Mouse (Mus musculus): ENCODE measurements around the gene Ptprm. TPM values are rescaled to one million over a fixed set of nuclear protein-coding genes. Genes with fewer than 3 reads are reported as not detected.

The Ptprm gene
- polyA plus RNA-seq, 2 experiments = 15.8 to 21.8 TPM

DNA sequence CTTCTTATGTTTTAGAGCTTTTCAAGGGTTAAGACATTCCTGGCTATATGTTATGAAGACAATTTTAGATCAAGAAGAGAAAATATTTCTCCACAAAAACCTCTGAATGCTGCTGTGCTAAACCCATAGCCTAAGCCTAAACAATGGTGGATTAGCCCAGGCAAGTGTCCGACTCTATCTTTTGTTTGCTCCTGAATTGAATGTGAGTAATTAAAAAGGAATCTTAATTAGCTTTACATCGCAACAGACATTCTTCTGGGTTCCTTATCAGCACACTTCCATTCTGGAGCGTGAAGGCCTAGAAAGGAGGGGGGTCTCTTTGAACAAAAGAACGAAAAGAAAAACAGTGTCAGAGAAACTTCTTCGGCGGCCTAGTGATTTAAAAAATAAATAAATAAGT, 439.6 kb downstream of the Ptprm start:
- no peak for TF ChIP-seq POLR2A (IDR thresholded peaks at IDR 0.05; ENCODE audit: borderline replicate concordance, extremely low read depth, insufficient read depth, insufficient read length)
- Histone ChIP-seq H3K4me1 (ENCODE audit: control insufficient read depth, insufficient read depth, low read length) (0 out of 2 replicates have a peak, but pooled peaks cover 4% of the 10 kb centered on the region), H3K27ac (replicated peaks; ENCODE audit: low read depth, low read length) (no peak overlapping the region), H3K4me3 (replicated peaks; ENCODE audit: low read length) (no peak overlapping the region), H3K9ac (ENCODE audit: low read depth, low read length, severe bottlenecking) (no peak overlapping the region), H3K36me3 (ENCODE audit: control insufficient read depth, insufficient read depth, low read length) (no peaks in the 10 kb centered on the region), H3K9me3 (ENCODE audit: control insufficient read depth, low read length) (no peaks in the 10 kb centered on the region), H3K4me2 (replicated peaks; ENCODE audit: low read depth, low read length, severe bottlenecking) (no peak overlapping the region), H3K27me3 (ENCODE audit: control insufficient read depth, insufficient read depth, low read length) (no peaks in the 10 kb centered on the region)
- 79% methylated on average over 6 of the region's 6 CpGs for WGBS
- DNase-seq (ENCODE audit: low spot score) (no peak), ATAC-seq (ENCODE audit: low FRiP score, low read depth) (no peak)

DNA sequence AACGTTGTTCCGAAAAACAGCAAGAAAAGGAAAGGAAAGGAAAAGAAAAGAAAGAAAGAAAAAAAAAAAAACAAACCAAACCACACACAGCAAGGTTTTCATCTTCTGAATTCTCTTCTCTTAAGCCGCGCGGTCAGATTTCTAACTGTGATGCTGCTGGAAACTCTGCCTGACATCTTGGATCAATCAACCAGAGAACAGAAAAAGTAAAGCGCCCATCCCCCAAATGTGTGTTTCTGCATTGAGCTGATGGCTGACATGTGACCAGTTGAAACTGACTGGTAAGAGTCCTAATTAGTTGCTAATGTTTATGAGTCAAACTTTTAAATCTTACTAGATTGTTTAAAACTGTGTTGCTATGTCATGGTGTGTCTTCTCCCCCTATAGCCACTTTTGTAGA, 441.7 kb downstream of the Ptprm start:
- ATAC-seq (ENCODE audit: low FRiP score, low read depth) = no peak
- WGBS = 33% methylated on average over 6 of the region's 6 CpGs

DNA sequence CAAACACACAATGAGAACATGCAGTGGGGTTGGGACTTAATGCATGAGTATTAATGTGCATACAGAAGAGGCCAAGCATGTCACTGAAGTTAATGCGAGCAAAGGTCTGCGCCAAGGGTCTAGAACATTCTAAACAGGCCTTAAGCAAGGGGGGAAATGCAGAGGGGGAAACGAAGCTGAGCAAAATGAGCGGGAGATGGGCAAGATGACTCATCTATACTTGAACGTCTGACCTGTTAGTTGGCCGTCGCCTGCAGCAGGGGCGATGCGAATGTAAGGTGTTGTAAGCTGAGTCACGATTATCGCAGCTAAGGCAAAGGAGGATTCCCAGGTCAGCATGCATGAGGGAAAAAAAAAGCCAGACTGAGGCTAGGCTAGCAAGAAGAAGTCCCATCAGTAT, 442.1 kb downstream of the Ptprm start:
- ATAC-seq (ENCODE audit: low FRiP score, low read depth) (no peak), DNase-seq (ENCODE audit: low spot score) (no peak)
- Histone ChIP-seq H3K9ac (ENCODE audit: low read depth, low read length, severe bottlenecking) (no peak overlapping the region), H3K27ac (replicated peaks; ENCODE audit: low read depth, low read length) (no peak overlapping the region), H3K4me3 (replicated peaks; ENCODE audit: low read length) (no peak overlapping the region), H3K27me3 (ENCODE audit: control insufficient read depth, insufficient read depth, low read length) (no peaks in the 10 kb centered on the region), H3K9me3 (ENCODE audit: control insufficient read depth, low read length) (no peaks in the 10 kb centered on the region), H3K4me2 (replicated peaks; ENCODE audit: low read depth, low read length, severe bottlenecking) (no peak overlapping the region), H3K4me1 (ENCODE audit: control insufficient read depth, insufficient read depth, low read length) (0 out of 2 replicates have a peak, but pooled peaks cover 4% of the 10 kb centered on the region), H3K36me3 (ENCODE audit: control insufficient read depth, insufficient read depth, low read length) (no peaks in the 10 kb centered on the region)
- 59% methylated on average over 11 of the region's 11 CpGs for WGBS
- TF ChIP-seq POLR2A (IDR thresholded peaks at IDR 0.05; ENCODE audit: borderline replicate concordance, extremely low read depth, insufficient read depth, insufficient read length) = no peak

More for the DNA sequence above, 441.7 kb downstream of the Ptprm start:
- Histone ChIP-seq H3K4me3 (replicated peaks; ENCODE audit: low read length) (no peak overlapping the region), H3K9ac (ENCODE audit: low read depth, low read length, severe bottlenecking) (no peak overlapping the region), H3K27ac (replicated peaks; ENCODE audit: low read depth, low read length) (no peak overlapping the region), H3K9me3 (ENCODE audit: control insufficient read depth, low read length) (no peaks in the 10 kb centered on the region), H3K27me3 (ENCODE audit: control insufficient read depth, insufficient read depth, low read length) (no peaks in the 10 kb centered on the region), H3K36me3 (ENCODE audit: control insufficient read depth, insufficient read depth, low read length) (no peaks in the 10 kb centered on the region), H3K4me2 (replicated peaks; ENCODE audit: low read depth, low read length, severe bottlenecking) (no peak overlapping the region), H3K4me1 (ENCODE audit: control insufficient read depth, insufficient read depth, low read length) (0 out of 2 replicates have a peak, but pooled peaks cover 4% of the 10 kb centered on the region)
- no peak for TF ChIP-seq POLR2A (IDR thresholded peaks at IDR 0.05; ENCODE audit: borderline replicate concordance, extremely low read depth, insufficient read depth, insufficient read length)
- peak; percentile 57 for DNase-seq (ENCODE audit: low spot score)

- Histone ChIP-seq H3K4me1 (ENCODE audit: control insufficient read depth, insufficient read depth, low read length) (0 out of 2 replicates have a peak, but pooled peaks cover 4% of the 10 kb centered on the region), H3K36me3 (ENCODE audit: control insufficient read depth, insufficient read depth, low read length) (no peaks in the 10 kb centered on the region), H3K9ac (ENCODE audit: low read depth, low read length, severe bottlenecking) (no peak overlapping the region), H3K27me3 (ENCODE audit: control insufficient read depth, insufficient read depth, low read length) (no peaks in the 10 kb centered on the region), H3K4me2 (replicated peaks; ENCODE audit: low read depth, low read length, severe bottlenecking) (no peak overlapping the region), H3K27ac (replicated peaks; ENCODE audit: low read depth, low read length) (no peak overlapping the region), H3K4me3 (replicated peaks; ENCODE audit: low read length) (no peak overlapping the region), H3K9me3 (ENCODE audit: control insufficient read depth, low read length) (no peaks in the 10 kb centered on the region)
- ATAC-seq (ENCODE audit: low FRiP score, low read depth) (no peak), DNase-seq (ENCODE audit: low spot score) (no peak)
- TF ChIP-seq POLR2A (IDR thresholded peaks at IDR 0.05; ENCODE audit: borderline replicate concordance, extremely low read depth, insufficient read depth, insufficient read length) = no peak
- 80% methylated on average over 4 of the region's 4 CpGs for WGBS
These were observed 444.4 kb downstream of the Ptprm start for GRCm38 (mm10) chr17:66909901-66910300.

- Histone ChIP-seq H3K4me2 (replicated peaks; ENCODE audit: low read depth, low read length, severe bottlenecking) (no peak overlapping the region), H3K27me3 (ENCODE audit: control insufficient read depth, insufficient read depth, low read length) (no peaks in the 10 kb centered on the region), H3K27ac (replicated peaks; ENCODE audit: low read depth, low read length) (no peak overlapping the region), H3K4me1 (ENCODE audit: control insufficient read depth, insufficient read depth, low read length) (0 out of 2 replicates have a peak, but pooled peaks cover 4% of the 10 kb centered on the region), H3K9ac (ENCODE audit: low read depth, low read length, severe bottlenecking) (no peak overlapping the region), H3K9me3 (ENCODE audit: control insufficient read depth, low read length) (no peaks in the 10 kb centered on the region), H3K36me3 (ENCODE audit: control insufficient read depth, insufficient read depth, low read length) (no peaks in the 10 kb centered on the region), H3K4me3 (replicated peaks; ENCODE audit: low read length) (no peak overlapping the region)
- 82% methylated on average over 6 of the region's 6 CpGs for WGBS
- no peak for TF ChIP-seq POLR2A (IDR thresholded peaks at IDR 0.05; ENCODE audit: borderline replicate concordance, extremely low read depth, insufficient read depth, insufficient read length)
- DNase-seq (ENCODE audit: low spot score) (no peak), ATAC-seq (ENCODE audit: low FRiP score, low read depth) (no peak)
These were observed 445.3 kb downstream of the Ptprm start for GRCm38 (mm10) chr17:66908921-66909320.

- no peak overlapping the region for H3K27ac ChIP-seq (replicated peaks; ENCODE audit: low read depth, low read length)
- H3K36me3 ChIP-seq (ENCODE audit: control insufficient read depth, insufficient read depth, low read length) = no peaks in the 10 kb centered on the region; the same call in 1 of the 2 replicates
- ATAC-seq (ENCODE audit: low FRiP score, low read depth) (no peak), DNase-seq (ENCODE audit: low spot score) (no peak)
- 0 out of 2 replicates have a peak, but pooled peaks cover 4% of the 10 kb centered on the region for H3K4me1 ChIP-seq (ENCODE audit: control insufficient read depth, insufficient read depth, low read length)
- no peak for TF ChIP-seq POLR2A (IDR thresholded peaks at IDR 0.05; ENCODE audit: borderline replicate concordance, extremely low read depth, insufficient read depth, insufficient read length)
- H3K4me3 ChIP-seq (replicated peaks; ENCODE audit: low read length) = no peak overlapping the region
- H3K4me2 ChIP-seq (replicated peaks; ENCODE audit: low read depth, low read length, severe bottlenecking) = no peak overlapping the region
- no peaks in the 10 kb centered on the region for H3K27me3 ChIP-seq (ENCODE audit: control insufficient read depth, insufficient read depth, low read length)
- WGBS = 83% methylated on average over 1 of the region's 1 CpGs
- H3K9ac ChIP-seq (ENCODE audit: low read depth, low read length, severe bottlenecking) = no peak overlapping the region
- H3K9me3 ChIP-seq (ENCODE audit: control insufficient read depth, low read length) = no peaks in the 10 kb centered on the region
These were observed 460.1 kb downstream of the Ptprm start for GRCm38 (mm10) chr17:66894181-66894580.

Data from limb, embryonic 14.5 days (tissue).